Mouse (Mus musculus): ENCODE measurements around the gene Ndufa10.

Ndufa10 gene

GRCm38 (mm10) chr1:92430991-92431390, 42.7 kb downstream of the Ndufa10 start:
- no peak for DNase-seq

- DNase-seq = no peak
These were observed 48.9 kb downstream of the Ndufa10 start for GRCm38 (mm10) chr1:92424714-92425113.

GRCm38 (mm10) chr1:92405131-92405530, 68.5 kb downstream of the Ndufa10 start:
- DNase-seq = no peak

GRCm38 (mm10) chr1:92400556-92400955, 73.1 kb downstream of the Ndufa10 start:
- no peak for DNase-seq

GRCm38 (mm10) chr1:92398601-92399000, 75.1 kb downstream of the Ndufa10 start:
- DNase-seq = no peak

- no peak for DNase-seq
These were observed 76.1 kb downstream of the Ndufa10 start for GRCm38 (mm10) chr1:92397511-92398051.

- DNase-seq = no peak
These were observed 79.4 kb downstream of the Ndufa10 start for GRCm38 (mm10) chr1:92394279-92394678.

GRCm38 (mm10) chr1:92393166-92393565, 80.5 kb downstream of the Ndufa10 start:
- no peak for DNase-seq
